Mouse (Mus musculus) embryonic facial prominence, embryonic 12.5 days (tissue): ENCODE measurements around the gene Myh10. TPM values are rescaled to one million over a fixed set of nuclear protein-coding genes. Genes with fewer than 3 reads are reported as not detected.

Experiments used
- ATAC-seq: fragments of 200-750 bp; cut with Nextera tagmentation; 2 replicates; pipeline ENCODE4 v1.8.0; 2017; ENCODE audit not compliant: insufficient number of reproducible peaks, insufficient read depth, low FRiP score, low TSS enrichment
- H3K27ac ChIP-seq: fragments of 300-500 bp; sonication (generic); 2 replicates; pipeline ENCODE4 v1.5.1; 2016; ENCODE audit warnings: mild to moderate bottlenecking
- H3K27me3 ChIP-seq: fragments of 300-500 bp; sonication (generic); 2 replicates; pipeline ENCODE4 v1.6.1; 2016; ENCODE audit warnings: mild to moderate bottlenecking, moderate library complexity
- H3K36me3 ChIP-seq: fragments of 300-500 bp; sonication (generic); 2 replicates; pipeline ENCODE4 v1.6.1; 2016; ENCODE audit warnings: mild to moderate bottlenecking
- H3K4me1 ChIP-seq: fragments of 300-500 bp; sonication (generic); 2 replicates; pipeline ENCODE4 v1.6.1; 2016
- H3K4me2 ChIP-seq: fragments of 300-500 bp; sonication (generic); replicated peaks from 2 replicates; pipeline ENCODE4 v1.6.1; 2016; ENCODE audit warnings: mild to moderate bottlenecking, moderate library complexity
- H3K4me3 ChIP-seq: fragments of 300-500 bp; sonication (generic); 2 replicates; pipeline ENCODE4 v1.5.1; 2016; ENCODE audit warnings: mild to moderate bottlenecking
- H3K9ac ChIP-seq: fragments of 300-500 bp; sonication (generic); 2 replicates; pipeline ENCODE4 v1.6.1; 2016; ENCODE audit warnings: mild to moderate bottlenecking, moderate library complexity
- H3K9me3 ChIP-seq: fragments of 300-500 bp; sonication (generic); 2 replicates; pipeline ENCODE4 v1.6.1; 2016; ENCODE audit warnings: mild to moderate bottlenecking, moderate library complexity
- WGBS: fragments of 180-500 bp; shearing (Covaris S2); methylation state at CpG from one replicate; pipeline ENCODE4 v1.1.7; 2016; 5-methylcytosine and 5-hydroxymethylcytosine counted together
- polyA plus RNA-seq: library from polyadenylated mRNA; unstranded; fragments of >200 nt; fragmentation: Nextera tagmentation; extraction: Ambion mirVana; gene quantifications from 2 replicates; pipeline ENCODE4 v1.2.1, GENCODE M21; 2016

The Myh10 gene
- polyA plus RNA-seq, 1 experiment from 2014 or later = 169 TPM

DNA sequence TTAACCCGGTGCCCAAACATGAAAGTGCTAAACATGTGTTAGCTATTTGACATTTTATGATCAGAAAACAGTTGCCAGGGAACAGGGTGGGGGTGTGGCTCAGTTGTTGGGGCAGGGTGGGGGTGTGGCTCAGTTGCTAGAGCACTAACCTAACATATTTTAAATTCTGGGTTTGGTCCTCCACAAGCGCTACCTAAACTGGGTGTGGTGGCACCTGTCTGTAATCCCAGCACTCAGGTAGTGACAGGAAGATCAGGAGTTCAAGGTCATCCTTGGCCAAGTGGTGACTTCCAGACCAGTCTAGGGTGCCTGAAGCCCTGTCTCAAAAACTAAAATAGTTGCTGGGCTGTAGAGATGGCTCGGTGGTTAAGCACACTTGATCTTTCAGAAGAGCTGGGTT is 17.3 kb upstream of the Myh10 start:
- no peak for ATAC-seq
- H3K36me3 ChIP-seq = no peaks in the 10 kb centered on the region
- no peak overlapping the region for H3K27ac ChIP-seq
- H3K27me3 ChIP-seq = no peaks in the 10 kb centered on the region
- 65% methylated on average over 3 of the region's 3 CpGs for WGBS
- no peaks in the 10 kb centered on the region for H3K9me3 ChIP-seq
- no peaks in the 10 kb centered on the region for H3K4me1 ChIP-seq
- no peak overlapping the region for H3K4me3 ChIP-seq
- H3K4me2 ChIP-seq = no peak overlapping the region
- no peak overlapping the region for H3K9ac ChIP-seq

DNA sequence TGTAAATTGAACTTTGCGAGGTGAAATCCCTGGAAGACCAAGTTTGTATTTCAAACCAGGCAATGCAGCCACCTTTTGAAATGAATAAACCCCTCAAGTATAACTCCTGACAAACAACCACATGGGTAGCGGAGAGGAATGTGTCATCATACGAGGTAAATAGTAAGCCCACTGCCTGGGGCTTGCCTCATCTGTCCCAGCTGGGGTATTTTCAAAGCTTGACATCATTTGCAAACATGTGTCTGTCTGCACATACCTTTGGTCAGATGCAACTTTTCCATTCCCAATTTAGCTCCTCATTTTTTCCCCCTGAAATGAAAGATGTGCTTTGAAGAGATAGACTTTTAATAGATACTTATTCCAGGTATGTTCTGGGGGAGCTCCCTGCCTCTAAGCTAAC is 16.7 kb upstream of the Myh10 start:
- Histone ChIP-seq H3K36me3 (no peaks in the 10 kb centered on the region), H3K27ac (no peak overlapping the region), H3K4me3 (no peak overlapping the region), H3K27me3 (no peaks in the 10 kb centered on the region), H3K9ac (no peak overlapping the region), H3K4me1 (no peaks in the 10 kb centered on the region), H3K4me2 (no peak overlapping the region), H3K9me3 (no peaks in the 10 kb centered on the region)
- ATAC-seq = no peak
- WGBS = 66% methylated on average over 3 of the region's 3 CpGs

DNA sequence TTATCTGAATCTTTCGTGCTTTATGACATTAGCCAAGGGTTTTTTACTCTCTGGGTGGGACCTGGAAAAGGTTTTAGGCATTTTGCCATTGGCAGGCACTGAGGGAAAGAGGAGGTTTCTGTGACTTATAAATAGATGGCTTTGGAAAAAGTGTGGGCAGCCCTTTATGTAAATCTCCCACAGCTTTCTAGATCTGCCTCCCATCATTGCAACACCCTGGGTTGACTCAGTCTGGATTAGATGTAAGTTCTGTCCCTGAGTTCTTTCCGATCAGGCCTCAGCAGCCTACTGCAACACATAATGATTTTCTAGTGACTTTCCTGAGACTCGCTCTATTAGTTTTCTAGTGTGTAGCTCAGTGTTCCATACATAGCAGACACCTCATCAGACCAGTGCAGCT is 16.1 kb upstream of the Myh10 start:
- Histone ChIP-seq H3K9me3 (no peaks in the 10 kb centered on the region), H3K27ac (no peak overlapping the region), H3K9ac (no peak overlapping the region), H3K27me3 (no peaks in the 10 kb centered on the region), H3K4me3 (no peak overlapping the region), H3K4me1 (no peaks in the 10 kb centered on the region), H3K4me2 (no peak overlapping the region), H3K36me3 (no peaks in the 10 kb centered on the region)
- 82% methylated on average over 3 of the region's 3 CpGs for WGBS
- no peak for ATAC-seq

DNA sequence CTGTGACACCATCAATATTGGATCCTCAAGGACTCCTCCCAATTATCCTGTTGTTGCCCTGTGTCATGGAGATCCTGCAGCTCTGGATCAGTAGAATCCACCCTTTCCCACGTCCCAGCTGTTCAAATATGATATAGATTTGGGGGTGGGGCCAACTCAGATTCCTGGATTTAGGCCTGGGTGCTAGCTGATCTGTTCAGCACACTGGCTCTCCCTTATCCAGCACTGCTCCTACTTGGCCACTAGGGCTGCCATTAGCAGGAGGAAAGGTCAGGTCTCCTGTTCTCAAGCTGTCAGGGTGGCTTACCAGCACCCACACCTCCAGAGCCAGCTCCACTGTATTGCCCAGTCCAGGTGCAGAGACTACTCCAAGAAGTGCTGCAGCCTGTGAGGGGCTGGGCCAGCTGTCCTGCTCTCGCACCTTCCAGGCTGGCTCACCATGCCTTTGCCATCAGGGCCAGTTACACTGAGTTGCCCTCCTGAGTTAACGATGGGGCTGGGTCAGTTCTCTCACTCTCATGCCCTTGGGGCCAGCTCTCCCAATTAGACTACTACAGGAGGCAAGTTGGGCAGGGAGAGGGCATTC is 10.0 kb upstream of the Myh10 start:
- Histone ChIP-seq H3K27me3 (no peaks in the 10 kb centered on the region), H3K4me2 (no peak overlapping the region), H3K9me3 (no peaks in the 10 kb centered on the region), H3K9ac (no peak overlapping the region), H3K4me3 (no peak overlapping the region), H3K27ac (no peak overlapping the region), H3K4me1 (no peaks in the 10 kb centered on the region; the same call in 1 of the 2 replicates), H3K36me3 (no peaks in the 10 kb centered on the region)
- ATAC-seq = 0 out of 2 replicates have a peak, but pooled peaks have one; percentile 22
- WGBS = 68% methylated on average over 3 of the region's 3 CpGs

DNA sequence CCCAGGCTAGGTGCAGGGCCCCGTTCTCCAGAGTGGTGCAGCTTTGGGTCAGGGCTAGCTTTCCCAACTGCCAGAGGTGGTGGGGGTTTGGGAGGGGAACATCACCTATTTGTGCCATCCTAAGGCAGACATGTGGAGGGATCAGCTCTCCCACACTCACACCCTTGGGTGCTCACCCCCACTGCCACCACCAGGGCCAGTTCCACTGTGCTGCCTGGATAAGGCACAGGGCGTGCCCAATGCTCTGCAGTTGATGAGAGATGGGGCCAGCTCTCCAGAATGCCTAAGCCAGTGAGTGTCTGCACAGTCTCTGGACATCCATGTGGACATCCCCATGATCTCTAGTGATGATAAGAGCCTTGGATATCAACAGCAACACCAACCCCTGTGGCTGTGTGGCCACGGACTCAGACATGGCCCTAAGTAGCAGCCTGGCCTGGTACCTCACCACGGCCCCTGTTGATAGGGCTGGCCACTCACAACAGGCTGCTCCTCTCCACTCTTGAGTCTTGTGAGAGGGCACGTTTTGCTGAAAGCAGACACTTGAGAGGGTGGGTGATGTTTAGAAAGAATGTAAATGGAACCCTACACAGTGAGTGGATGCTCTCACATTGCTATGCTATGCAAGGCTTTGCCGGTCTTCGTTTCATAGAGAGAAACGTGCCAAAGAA is 9.1 kb upstream of the Myh10 start:
- Histone ChIP-seq H3K4me1 (no peaks in the 10 kb centered on the region; the same call in 1 of the 2 replicates), H3K4me2 (no peak overlapping the region), H3K36me3 (no peaks in the 10 kb centered on the region), H3K27me3 (no peaks in the 10 kb centered on the region), H3K4me3 (no peak overlapping the region), H3K27ac (no peak overlapping the region), H3K9ac (no peak overlapping the region), H3K9me3 (no peaks in the 10 kb centered on the region)
- 0 out of 2 replicates have a peak, but pooled peaks have one; percentile 56 for ATAC-seq
- 82% methylated on average over 8 of the region's 8 CpGs for WGBS

DNA sequence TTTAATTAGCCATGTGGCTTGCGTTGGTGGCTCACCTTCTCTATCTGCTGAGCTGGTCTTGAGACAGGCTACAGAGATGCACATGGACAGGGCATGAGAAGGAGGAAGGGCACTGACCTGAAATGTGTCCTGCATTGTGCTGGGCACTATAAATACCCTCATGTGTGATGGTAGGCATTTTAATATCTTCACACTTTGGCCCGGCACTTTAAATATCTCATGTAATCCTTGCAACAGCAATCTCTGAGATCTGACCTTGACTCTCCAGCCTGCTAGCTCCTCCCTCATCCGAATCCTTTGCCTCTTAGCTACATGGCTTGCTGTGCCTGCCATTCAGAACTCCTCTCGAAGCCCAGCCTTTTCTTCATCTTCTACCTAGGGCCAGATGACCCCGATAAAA is 5.4 kb upstream of the Myh10 start:
- ATAC-seq = no peak
- WGBS = 86% methylated on average over 5 of the region's 5 CpGs
- no peaks in the 10 kb centered on the region for H3K27me3 ChIP-seq
- H3K36me3 ChIP-seq = no peaks in the 10 kb centered on the region
- H3K4me3 ChIP-seq = no peak overlapping the region
- no peak overlapping the region for H3K4me2 ChIP-seq
- no peak overlapping the region for H3K27ac ChIP-seq
- no peaks in the 10 kb centered on the region; the same call in 1 of the 2 replicates for H3K4me1 ChIP-seq
- no peak overlapping the region for H3K9ac ChIP-seq
- H3K9me3 ChIP-seq = no peaks in the 10 kb centered on the region

DNA sequence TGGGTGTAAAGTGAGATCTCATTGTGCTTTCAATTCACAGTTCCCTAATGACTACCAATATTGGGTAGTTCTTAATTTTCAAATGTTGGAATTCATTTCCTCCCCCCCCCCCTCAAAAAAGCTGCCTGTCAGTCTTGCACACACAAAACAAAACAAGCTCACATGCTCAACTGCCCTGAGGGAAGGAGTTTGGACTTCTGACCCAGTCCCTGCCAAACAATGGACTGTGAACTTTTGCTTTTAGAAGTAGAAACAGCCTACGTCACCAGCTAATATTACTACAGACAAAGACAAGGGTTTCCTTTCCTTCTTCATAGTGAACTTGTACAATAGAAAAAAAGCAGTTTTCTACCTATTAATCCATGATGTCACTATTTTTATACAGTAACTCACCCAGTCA is 2.1 kb upstream of the Myh10 start:
- Histone ChIP-seq H3K36me3 (no peaks in the 10 kb centered on the region), H3K4me1 (peaks cover 6% of the 10 kb centered on the region), H3K27me3 (no peaks in the 10 kb centered on the region), H3K27ac (no peak overlapping the region), H3K4me3 (no peak overlapping the region), H3K4me2 (no peak overlapping the region), H3K9me3 (no peaks in the 10 kb centered on the region), H3K9ac (no peak overlapping the region)
- no peak for ATAC-seq
- 58% methylated on average over 1 of the region's 1 CpGs for WGBS

DNA sequence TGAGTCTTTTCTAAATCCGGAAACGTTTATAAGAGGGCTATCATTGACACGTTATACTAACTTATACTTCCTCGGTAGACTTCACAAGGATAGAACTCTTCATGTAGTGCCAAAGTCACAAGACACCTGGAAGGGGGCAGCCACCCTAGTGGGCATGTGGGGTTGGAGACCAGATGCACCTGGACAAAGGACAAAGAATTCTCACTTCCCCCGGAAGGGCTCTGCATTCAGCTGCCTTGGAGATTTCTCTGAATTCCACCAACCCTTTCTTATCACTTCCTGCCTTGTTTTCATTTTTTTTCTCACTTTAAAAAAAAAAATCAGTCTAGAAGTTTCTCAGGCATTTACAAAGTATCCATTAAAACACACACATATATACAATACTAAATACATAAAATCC is 894 bp upstream of the Myh10 start:
- 62% methylated on average over 5 of the region's 5 CpGs for WGBS
- H3K4me3 ChIP-seq = no peak overlapping the region

DNA sequence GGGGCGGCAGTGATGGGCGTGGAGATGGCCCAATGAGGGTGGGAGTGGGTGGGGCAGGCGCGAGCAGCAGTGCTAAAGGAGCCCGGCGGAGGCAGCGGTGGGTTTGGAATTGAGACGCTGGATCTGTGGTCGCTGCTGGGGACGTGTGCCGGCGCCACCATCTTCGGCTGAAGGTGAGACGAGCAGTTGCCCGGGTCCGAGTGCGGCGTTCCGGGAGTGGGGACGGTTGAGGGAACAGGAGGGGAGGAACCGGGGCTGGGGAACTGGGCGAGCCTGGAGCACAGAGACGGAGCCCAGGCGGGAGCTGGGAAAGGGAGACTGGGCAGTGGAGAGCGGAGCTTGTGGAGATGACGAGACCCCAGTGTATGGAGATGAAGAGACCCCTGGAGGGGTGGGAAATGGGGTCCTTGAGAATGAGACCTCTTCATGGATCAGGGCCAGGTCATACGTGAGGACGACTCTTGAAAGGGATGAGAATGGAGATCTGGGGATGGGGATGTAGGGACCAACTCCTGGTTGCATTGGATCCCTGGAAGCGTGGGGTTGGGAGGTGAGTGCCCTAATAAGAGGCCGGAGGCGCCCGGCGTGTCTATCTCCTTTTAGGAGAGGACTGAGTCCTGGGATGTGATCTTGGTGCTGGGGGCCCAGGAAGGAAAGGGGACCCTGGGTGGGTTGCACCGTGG is 792 bp downstream of the Myh10 start:
- ATAC-seq = peak; percentile 17; the same call in 1 of the 2 replicates

More for the DNA sequence above, 894 bp upstream of the Myh10 start:
- H3K27me3 ChIP-seq = no peaks in the 10 kb centered on the region
- H3K4me2 ChIP-seq = no peak overlapping the region
- ATAC-seq = no peak
- no peak overlapping the region for H3K27ac ChIP-seq
- no peak overlapping the region for H3K9ac ChIP-seq
- no peaks in the 10 kb centered on the region for H3K9me3 ChIP-seq
- H3K4me1 ChIP-seq = peaks cover 11% of the 10 kb centered on the region
- no peaks in the 10 kb centered on the region for H3K36me3 ChIP-seq

DNA sequence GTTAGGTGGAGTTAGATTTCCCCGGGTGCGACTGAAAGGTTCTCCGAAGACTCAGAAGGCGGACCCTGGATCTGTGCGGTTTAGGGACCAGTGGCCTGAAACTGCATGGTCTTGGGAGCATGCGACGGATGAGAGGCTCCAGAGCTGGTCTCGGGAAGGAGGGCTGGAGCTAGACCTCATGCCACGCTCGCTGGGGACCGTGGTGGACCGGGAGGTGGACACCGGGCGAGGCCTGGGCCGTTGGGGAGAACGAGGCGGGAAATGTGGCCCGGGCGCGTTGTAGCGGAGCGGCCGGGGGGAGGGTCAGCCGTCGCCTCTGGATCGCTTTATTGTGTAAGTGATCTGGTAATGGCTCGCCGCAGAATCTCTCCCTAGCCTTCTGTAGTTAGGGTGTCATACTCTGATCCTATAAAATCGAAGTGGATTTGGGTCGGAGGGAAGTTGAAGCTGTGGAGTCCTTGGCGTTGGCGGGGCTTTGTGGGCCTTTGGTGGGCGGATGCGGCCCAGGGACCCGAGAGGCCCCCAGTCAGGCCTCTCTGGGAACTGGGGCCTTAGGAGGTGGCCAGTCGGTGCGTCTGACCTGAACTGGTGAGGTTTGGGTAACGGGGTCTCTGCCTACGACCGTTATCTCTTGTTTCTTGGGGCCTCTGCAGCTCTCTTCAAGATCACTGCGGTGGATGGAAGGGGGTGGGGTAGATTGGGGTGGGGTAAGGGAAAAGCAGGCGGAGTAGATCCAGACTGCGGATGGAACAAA is 1.5 kb downstream of the Myh10 start:
- peak overlapping the region; percentile 82 for H3K4me3 ChIP-seq
- under 1% methylated on average over 43 of the region's 43 CpGs for WGBS
- no peak for ATAC-seq
- H3K4me2 ChIP-seq = peak overlapping the region; percentile 61
- peak overlapping the region; percentile 96 for H3K27ac ChIP-seq
- no peaks in the 10 kb centered on the region for H3K27me3 ChIP-seq
- peak overlapping the region; percentile 97 for H3K9ac ChIP-seq
- H3K4me1 ChIP-seq = peaks cover 13% of the 10 kb centered on the region
- no peaks in the 10 kb centered on the region for H3K36me3 ChIP-seq
- no peaks in the 10 kb centered on the region for H3K9me3 ChIP-seq

More for the DNA sequence above, 792 bp downstream of the Myh10 start:
- peak overlapping the region; percentile 97 for H3K9ac ChIP-seq
- no peaks in the 10 kb centered on the region for H3K9me3 ChIP-seq
- no peaks in the 10 kb centered on the region for H3K36me3 ChIP-seq
- H3K4me1 ChIP-seq = peaks cover 11% of the 10 kb centered on the region
- H3K4me2 ChIP-seq = peak overlapping the region; percentile 61
- peak overlapping the region; percentile 82 for H3K4me3 ChIP-seq
- under 1% methylated on average over 34 of the region's 34 CpGs for WGBS
- no peaks in the 10 kb centered on the region for H3K27me3 ChIP-seq
- peak overlapping the region; percentile 96 for H3K27ac ChIP-seq

DNA sequence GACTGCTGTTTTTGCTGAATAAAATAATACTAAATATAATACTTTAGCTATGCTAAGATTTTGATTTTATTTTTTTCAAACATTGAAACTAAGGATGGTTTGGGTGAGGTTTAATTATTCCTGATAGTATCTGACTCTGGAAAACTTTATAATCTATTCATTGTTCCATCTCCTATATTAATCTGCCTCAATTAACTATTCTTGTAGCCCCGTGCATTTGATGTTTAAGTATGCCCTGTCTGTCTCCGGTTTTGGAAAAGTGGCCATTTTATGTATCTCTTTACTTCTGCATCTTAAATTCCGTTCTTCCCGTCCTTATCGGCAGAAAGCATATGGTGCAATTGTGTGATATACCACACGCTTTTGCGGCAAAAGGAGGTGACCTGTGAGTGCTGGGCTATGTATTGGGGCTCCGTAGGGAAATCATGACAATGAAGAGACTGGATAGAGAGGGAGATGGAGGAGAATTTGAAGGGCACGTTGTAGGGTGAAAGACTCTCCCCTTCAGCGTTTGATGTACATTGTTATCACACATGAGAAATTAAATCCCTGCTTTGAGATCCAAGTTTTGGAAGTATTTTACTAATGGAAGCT is 2.2 kb downstream of the Myh10 start:
- Histone ChIP-seq H3K4me3 (peak overlapping the region; percentile 82), H3K4me2 (peak overlapping the region; percentile 61), H3K4me1 (peaks cover 15% of the 10 kb centered on the region), H3K36me3 (no peaks in the 10 kb centered on the region), H3K27me3 (no peaks in the 10 kb centered on the region), H3K27ac (peak overlapping the region; percentile 96), H3K9ac (peak overlapping the region; percentile 97), H3K9me3 (no peaks in the 10 kb centered on the region)
- WGBS = 18% methylated on average over 10 of the region's 10 CpGs
- no peak for ATAC-seq
